Mouse (Mus musculus): Measurements from ENCODE around the gene Osbpl2. TPM values are rescaled to one million over a fixed set of nuclear protein-coding genes. Genes with fewer than 3 reads are reported as not detected.

Gene Osbpl2
- total RNA-seq, 1 experiment from 2014 or later, result 33.8 TPM

- ATAC-seq (replicated peaks; ENCODE audit: low read depth, poor library complexity, severe bottlenecking), result peak; percentile 81
These were observed 77.7 kb downstream of the Osbpl2 start for GRCm38 (mm10) chr2:180196610-180197322.

- no peak for ATAC-seq (replicated peaks; ENCODE audit: low read depth, poor library complexity, severe bottlenecking)
These were observed 78.4 kb downstream of the Osbpl2 start for GRCm38 (mm10) chr2:180197323-180198037.

- ATAC-seq (replicated peaks; ENCODE audit: low read depth, poor library complexity, severe bottlenecking), result no peak
These were observed 79.7 kb downstream of the Osbpl2 start for GRCm38 (mm10) chr2:180198782-180199181.

GRCm38 (mm10) chr2:180200681-180201080, 81.6 kb downstream of the Osbpl2 start:
- ATAC-seq (replicated peaks; ENCODE audit: low read depth, poor library complexity, severe bottlenecking), result no peak

GRCm38 (mm10) chr2:180201303-180201702, 82.2 kb downstream of the Osbpl2 start:
- no peak for ATAC-seq (replicated peaks; ENCODE audit: low read depth, poor library complexity, severe bottlenecking)

GRCm38 (mm10) chr2:180202263-180202662, 83.2 kb downstream of the Osbpl2 start:
- ATAC-seq (replicated peaks; ENCODE audit: low read depth, poor library complexity, severe bottlenecking), result 0 out of 2 replicates have a peak, but pooled peaks have one; percentile 16

GRCm38 (mm10) chr2:180202805-180203204, 83.7 kb downstream of the Osbpl2 start:
- ATAC-seq (replicated peaks; ENCODE audit: low read depth, poor library complexity, severe bottlenecking), result peak; percentile 73

GRCm38 (mm10) chr2:180204501-180204900, 85.4 kb downstream of the Osbpl2 start:
- ATAC-seq (replicated peaks; ENCODE audit: low read depth, poor library complexity, severe bottlenecking), result no peak

- ATAC-seq (replicated peaks; ENCODE audit: low read depth, poor library complexity, severe bottlenecking), result no peak
These were observed 86.2 kb downstream of the Osbpl2 start for GRCm38 (mm10) chr2:180205083-180205955.

GRCm38 (mm10) chr2:180205956-180206280, 86.8 kb downstream of the Osbpl2 start:
- ATAC-seq (replicated peaks; ENCODE audit: low read depth, poor library complexity, severe bottlenecking), result no peak

GRCm38 (mm10) chr2:180207840-180208239, 88.7 kb downstream of the Osbpl2 start:
- ATAC-seq (replicated peaks; ENCODE audit: low read depth, poor library complexity, severe bottlenecking), result peak; percentile 64

- no peak for ATAC-seq (replicated peaks; ENCODE audit: low read depth, poor library complexity, severe bottlenecking)
These were observed 89.9 kb downstream of the Osbpl2 start for GRCm38 (mm10) chr2:180208976-180209375.

- no peak for ATAC-seq (replicated peaks; ENCODE audit: low read depth, poor library complexity, severe bottlenecking)
These were observed 93.1 kb downstream of the Osbpl2 start for GRCm38 (mm10) chr2:180212255-180212654.

Other genes with a start within 250 kb of the Osbpl2 start
- 19.9 and 21.7 TPM in 2 replicates for gene Taf4, start 142.7 kb upstream of the Osbpl2 start, total RNA-seq (2017)
- gene Lsm14b, start 94.3 kb upstream of the Osbpl2 start, total RNA-seq (2017), result 27.1 and 45.8 TPM in 2 replicates
- gene Psma7, start 76.9 kb upstream of the Osbpl2 start, total RNA-seq (2017), result 380 and 416 TPM in 2 replicates
- gene Ss18l1, start 76.8 kb upstream of the Osbpl2 start, total RNA-seq (2017), result 1.2 and 3.2 TPM in 2 replicates
- gene Mtg2, start 48.7 kb upstream of the Osbpl2 start, total RNA-seq (2017), result 9.7 and 12.5 TPM in 2 replicates
- gene Hrh3, start 14.8 kb upstream of the Osbpl2 start, total RNA-seq (2017), result not detected in 2 replicates
- 51.8 and 52.0 TPM in 2 replicates for gene Adrm1, start 52.2 kb downstream of the Osbpl2 start, total RNA-seq (2017)
- 0.05 and 0.10 TPM in 2 replicates for gene Lama5, start 106.6 kb downstream of the Osbpl2 start, total RNA-seq (2017)
- gene Rps21, start 138.1 kb downstream of the Osbpl2 start, total RNA-seq (2017), result 3,441 and 4,282 TPM in 2 replicates
- 9.2 and 11.8 TPM in 2 replicates for gene Cables2, start 154.2 kb downstream of the Osbpl2 start, total RNA-seq (2017)
- gene Rbbp8nl, start 170.6 kb downstream of the Osbpl2 start, total RNA-seq (2017), result not detected in 2 replicates
- not detected in 2 replicates for gene Gata5, start 215.4 kb downstream of the Osbpl2 start, total RNA-seq (2017)

Measured in common myeloid progenitor, adult 5-6 weeks (primary cell).